Mouse (Mus musculus) lung, embryonic 14.5 days (tissue): ENCODE data around the gene Zhx3. TPM values are rescaled to one million over a fixed set of nuclear protein-coding genes. Genes with fewer than 3 reads are reported as not detected.

Experiments
- ATAC-seq: fragments of 200-750 bp; cut with Nextera tagmentation; 2 replicates; pipeline ENCODE4 v1.8.0; 2017; ENCODE audit warnings: mild to moderate bottlenecking, moderate TSS enrichment, moderate library complexity; ENCODE audit not compliant: insufficient read depth
- DNase-seq: peaks from one replicate; pipeline ENCODE4 v3.0.0-alpha.2; 2015
- H3K27ac ChIP-seq: fragments of 300-500 bp; sonication (generic); 2 replicates; pipeline ENCODE4 v1.5.1; 2014; ENCODE audit warnings: low read depth, mild to moderate bottlenecking, moderate library complexity
- H3K27me3 ChIP-seq: fragments of 300-500 bp; sonication (generic); 2 replicates; pipeline ENCODE4 v1.6.1; 2014; ENCODE audit warnings: low read length, control low read depth; ENCODE audit not compliant: insufficient read depth
- H3K36me3 ChIP-seq: fragments of 300-500 bp; sonication (generic); 2 replicates; pipeline ENCODE4 v1.6.1; 2014; ENCODE audit warnings: control low read depth; ENCODE audit not compliant: insufficient read depth
- H3K4me1 ChIP-seq: fragments of 300-500 bp; sonication (generic); 2 replicates; pipeline ENCODE4 v1.6.1; 2014; ENCODE audit warnings: antibody characterized with exemption, control low read depth; ENCODE audit not compliant: insufficient read depth
- H3K4me2 ChIP-seq: fragments of 300-500 bp; sonication (generic); 2 replicates; pipeline ENCODE4 v1.6.1; 2014; ENCODE audit warnings: mild to moderate bottlenecking
- H3K4me3 ChIP-seq: fragments of 300-500 bp; sonication (generic); 2 replicates; pipeline ENCODE4 v1.5.1; 2014; ENCODE audit warnings: low read depth, low read length
- H3K9ac ChIP-seq: fragments of 300-500 bp; sonication (generic); 2 replicates; pipeline ENCODE4 v1.6.1; 2014
- H3K9me3 ChIP-seq: fragments of 300-500 bp; sonication (generic); 2 replicates; pipeline ENCODE4 v1.6.1; 2016; ENCODE audit warnings: low read depth, low read length, control low read depth
- CTCF ChIP-seq: IDR thresholded peaks from 2 replicates; pipeline ENCODE4 v1.5.1; 2016; ENCODE audit warnings: antibody characterized with exemption, low read depth
- WGBS: fragments of 180-500 bp; shearing (Covaris S2); extraction: QIAGEN DNeasy Blood & Tissue Kit; methylation state at CpG from one replicate; pipeline ENCODE4 v1.1.7; 2014; 5-methylcytosine and 5-hydroxymethylcytosine counted together
- polyA plus RNA-seq: library from polyadenylated mRNA; unstranded; fragments of >200 nt; fragmentation: Nextera tagmentation; extraction: Ambion mirVana; gene quantifications from 2 replicates; pipeline ENCODE4 v1.2.1, GENCODE M21; 2014

Zhx3 gene
- polyA plus RNA-seq, 1 experiment from 2014 or later = 13.0 TPM

DNA sequence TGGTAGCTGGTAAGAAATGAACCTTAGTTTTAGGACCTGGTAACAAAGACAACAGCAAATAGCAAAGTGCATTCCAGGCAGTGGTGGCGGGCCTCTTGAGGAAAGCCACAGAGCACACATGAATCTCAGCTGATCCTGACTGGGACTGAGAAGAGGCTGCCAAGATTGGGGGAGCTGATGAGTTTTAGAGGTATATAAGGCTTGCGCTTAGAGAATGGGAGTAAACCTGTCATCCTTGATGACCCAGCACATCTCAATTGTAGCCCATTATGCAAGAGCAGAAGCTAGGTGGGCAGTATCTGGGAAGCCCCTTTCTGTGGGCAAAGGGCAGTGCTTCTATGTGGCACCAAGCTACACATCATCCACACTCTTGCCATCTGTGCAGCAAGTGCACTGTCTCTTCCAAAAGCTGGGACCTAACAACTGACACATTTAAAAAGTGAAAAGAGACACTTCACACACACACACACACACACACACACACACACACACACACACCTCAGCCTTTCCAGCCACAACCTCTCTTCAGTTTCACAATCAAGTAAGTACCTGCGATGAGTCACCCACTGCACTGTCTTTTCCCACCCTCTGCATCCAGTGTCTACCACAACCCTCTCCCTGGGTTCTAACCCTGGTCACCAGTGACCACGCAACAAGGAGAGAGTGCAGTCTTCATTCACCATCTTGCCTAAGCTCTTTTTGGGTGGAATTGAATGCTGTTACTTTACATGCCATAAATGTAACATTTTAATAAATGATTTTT lies 149.0 kb downstream of the Zhx3 start:
- Histone ChIP-seq H3K9ac (no peak overlapping the region), H3K9me3 (no peaks in the 10 kb centered on the region), H3K27me3 (no peaks in the 10 kb centered on the region), H3K4me1 (no peaks in the 10 kb centered on the region), H3K4me3 (no peak overlapping the region), H3K27ac (no peak overlapping the region), H3K36me3 (peaks cover 56% of the 10 kb centered on the region), H3K4me2 (no peak overlapping the region)
- ATAC-seq (no peak), DNase-seq (no peak)
- TF ChIP-seq CTCF = no peak
- WGBS = 89% methylated on average over 4 of the region's 4 CpGs

GRCm38 (mm10) chr2:160722714-160723113 lies 150.1 kb downstream of the Zhx3 start:
- whole genome bisulfite sequencing = 79% methylated on average over 4 of the region's 4 CpGs
- H3K4me3 ChIP-seq = no peak overlapping the region
- DNase-seq = no peak
- no peak for TF ChIP-seq CTCF
- H3K27ac ChIP-seq = no peak overlapping the region
- ATAC-seq = no peak
- H3K36me3 ChIP-seq = peaks cover 66% of the 10 kb centered on the region
- no peaks in the 10 kb centered on the region for H3K9me3 ChIP-seq
- H3K4me1 ChIP-seq = no peaks in the 10 kb centered on the region
- H3K9ac ChIP-seq = no peak overlapping the region
- H3K27me3 ChIP-seq = no peaks in the 10 kb centered on the region
- no peak overlapping the region for H3K4me2 ChIP-seq

DNA sequence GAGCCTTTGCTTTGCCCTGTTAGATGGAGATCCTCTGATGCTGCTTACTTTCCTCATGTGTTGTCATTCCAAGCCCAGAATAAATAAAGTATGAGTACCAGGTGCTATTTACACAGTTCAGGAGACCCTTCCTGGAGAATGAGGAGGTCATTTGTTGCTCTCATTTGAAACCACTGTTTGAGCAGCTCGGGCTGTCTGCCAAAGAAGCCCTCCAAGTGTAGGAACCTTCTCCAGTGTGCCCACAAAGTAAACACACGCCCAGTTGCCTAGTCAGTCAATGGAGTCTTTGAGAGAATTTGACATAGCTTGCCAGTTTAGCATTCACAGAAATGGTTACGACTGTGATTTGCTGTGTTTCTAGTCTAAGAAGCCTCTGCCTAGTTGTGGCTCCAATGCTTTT lies 154.0 kb downstream of the Zhx3 start:
- no peak for TF ChIP-seq CTCF
- DNase-seq (peak; percentile 87), ATAC-seq (peak; percentile 91)
- Histone ChIP-seq H3K36me3 (peaks cover 96% of the 10 kb centered on the region), H3K4me2 (no peak overlapping the region), H3K27ac (peak overlapping the region; percentile 68; the same call in 1 of the 2 replicates), H3K4me1 (no peaks in the 10 kb centered on the region), H3K9ac (no peak overlapping the region), H3K27me3 (no peaks in the 10 kb centered on the region), H3K9me3 (no peaks in the 10 kb centered on the region), H3K4me3 (no peak overlapping the region)
- 57% methylated on average over 3 of the region's 3 CpGs for WGBS

GRCm38 (mm10) chr2:160717269-160717668 lies 155.5 kb downstream of the Zhx3 start:
- H3K27ac ChIP-seq = no peak overlapping the region
- H3K27me3 ChIP-seq = no peaks in the 10 kb centered on the region
- H3K9me3 ChIP-seq = no peaks in the 10 kb centered on the region
- peak; percentile 76 for DNase-seq
- TF ChIP-seq CTCF = peak; percentile 75
- peaks cover 95% of the 10 kb centered on the region for H3K36me3 ChIP-seq
- no peaks in the 10 kb centered on the region for H3K4me1 ChIP-seq
- no peak overlapping the region for H3K4me3 ChIP-seq
- ATAC-seq = no peak
- WGBS = 69% methylated on average over 5 of the region's 5 CpGs
- H3K9ac ChIP-seq = no peak overlapping the region
- no peak overlapping the region for H3K4me2 ChIP-seq

DNA sequence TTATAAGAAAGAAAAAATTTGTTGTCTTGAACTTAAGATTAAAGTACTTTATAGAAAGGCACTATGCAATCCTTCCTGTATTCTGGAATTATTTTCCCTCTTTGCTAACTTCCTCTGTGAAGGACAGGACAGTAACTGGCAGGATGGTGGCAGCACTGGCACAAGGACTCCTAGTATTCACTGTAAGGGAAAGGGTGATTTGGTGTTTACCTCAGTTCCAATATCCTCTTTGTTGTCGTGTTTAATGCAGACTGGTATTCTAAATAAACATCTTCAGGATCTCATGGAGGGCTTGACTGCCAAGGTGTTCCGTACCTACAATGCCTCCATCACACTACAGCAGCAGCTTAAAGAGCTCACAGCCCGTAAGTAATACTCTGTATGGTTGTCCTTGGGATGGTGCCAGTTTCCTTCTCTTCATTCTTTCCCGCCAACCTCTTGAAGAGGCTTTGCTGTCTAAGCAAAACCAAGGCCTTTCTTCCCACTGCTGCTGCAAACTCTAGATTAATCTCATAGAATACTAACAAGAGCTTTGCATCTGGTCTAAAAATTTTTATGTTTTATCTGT lies 157.3 kb downstream of the Zhx3 start:
- Histone ChIP-seq H3K4me1 (no peaks in the 10 kb centered on the region), H3K27me3 (no peaks in the 10 kb centered on the region), H3K36me3 (peaks cover 95% of the 10 kb centered on the region), H3K9ac (no peak overlapping the region), H3K4me2 (no peak overlapping the region), H3K27ac (no peak overlapping the region), H3K9me3 (no peaks in the 10 kb centered on the region), H3K4me3 (no peak overlapping the region)
- DNase-seq (no peak), ATAC-seq (no peak)
- no peak for TF ChIP-seq CTCF
- WGBS = 79% methylated on average over 4 of the region's 4 CpGs

GRCm38 (mm10) chr2:160707673-160708072 lies 165.1 kb downstream of the Zhx3 start:
- H3K27me3 ChIP-seq = no peaks in the 10 kb centered on the region
- no peak for TF ChIP-seq CTCF
- no peak overlapping the region for H3K9ac ChIP-seq
- no peak overlapping the region for H3K27ac ChIP-seq
- 91% methylated on average over 3 of the region's 3 CpGs for WGBS
- DNase-seq = no peak
- no peaks in the 10 kb centered on the region for H3K4me1 ChIP-seq
- no peak for ATAC-seq
- no peaks in the 10 kb centered on the region for H3K9me3 ChIP-seq
- no peak overlapping the region for H3K4me2 ChIP-seq
- no peak overlapping the region for H3K4me3 ChIP-seq
- H3K36me3 ChIP-seq = peaks cover 86% of the 10 kb centered on the region

DNA sequence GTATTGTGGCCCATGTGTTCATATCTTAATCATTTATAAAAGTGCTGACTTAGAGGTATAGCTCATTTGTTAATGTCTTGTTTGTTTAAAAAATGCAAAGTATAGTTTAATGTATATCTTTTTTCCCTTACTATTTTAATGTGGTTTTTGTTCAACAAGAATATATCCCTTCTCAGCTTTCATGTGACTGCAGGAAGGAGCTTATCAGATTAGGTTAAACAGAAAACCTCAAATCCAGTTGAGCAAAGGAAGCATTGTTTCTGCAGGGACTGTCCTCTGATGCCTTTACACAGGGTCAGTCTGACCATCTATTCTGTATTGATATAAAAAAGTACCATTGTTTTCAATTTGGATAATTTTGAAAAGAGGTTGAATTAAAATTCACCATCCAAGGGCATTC lies 170.0 kb downstream of the Zhx3 start:
- TF ChIP-seq CTCF = no peak
- no peak overlapping the region for H3K4me2 ChIP-seq
- peaks cover 85% of the 10 kb centered on the region for H3K36me3 ChIP-seq
- H3K4me3 ChIP-seq = no peak overlapping the region
- H3K9ac ChIP-seq = no peak overlapping the region
- no peaks in the 10 kb centered on the region for H3K27me3 ChIP-seq
- H3K27ac ChIP-seq = no peak overlapping the region
- no peaks in the 10 kb centered on the region for H3K9me3 ChIP-seq
- no peak for ATAC-seq
- DNase-seq = no peak
- no peaks in the 10 kb centered on the region for H3K4me1 ChIP-seq
